Mouse (Mus musculus): ENCODE data around the gene Myo1c.

Gene Myo1c

DNA sequence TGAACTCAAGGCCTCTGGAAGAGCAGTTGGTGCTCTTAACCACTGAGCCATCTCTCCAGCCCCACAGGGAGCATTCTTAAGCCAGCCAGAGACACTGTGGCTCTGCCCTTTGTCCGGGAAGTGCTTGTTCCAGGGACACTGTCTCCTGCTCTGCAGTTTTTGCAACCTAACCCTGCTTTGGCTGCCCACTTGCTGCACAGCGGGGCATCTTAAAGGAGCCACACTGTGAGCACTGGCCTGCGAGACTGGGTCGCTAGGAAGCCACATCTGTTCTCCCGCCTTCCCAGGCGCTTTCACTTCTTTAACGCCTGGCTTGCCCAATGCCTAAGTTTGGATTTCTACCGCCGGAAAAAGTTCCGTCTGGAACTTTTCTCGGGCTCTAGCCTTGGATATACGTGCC is 65.3 kb downstream of the Myo1c start:
- no peak for DNase-seq (ENCODE audit: low spot score in 2 of 2)

DNA sequence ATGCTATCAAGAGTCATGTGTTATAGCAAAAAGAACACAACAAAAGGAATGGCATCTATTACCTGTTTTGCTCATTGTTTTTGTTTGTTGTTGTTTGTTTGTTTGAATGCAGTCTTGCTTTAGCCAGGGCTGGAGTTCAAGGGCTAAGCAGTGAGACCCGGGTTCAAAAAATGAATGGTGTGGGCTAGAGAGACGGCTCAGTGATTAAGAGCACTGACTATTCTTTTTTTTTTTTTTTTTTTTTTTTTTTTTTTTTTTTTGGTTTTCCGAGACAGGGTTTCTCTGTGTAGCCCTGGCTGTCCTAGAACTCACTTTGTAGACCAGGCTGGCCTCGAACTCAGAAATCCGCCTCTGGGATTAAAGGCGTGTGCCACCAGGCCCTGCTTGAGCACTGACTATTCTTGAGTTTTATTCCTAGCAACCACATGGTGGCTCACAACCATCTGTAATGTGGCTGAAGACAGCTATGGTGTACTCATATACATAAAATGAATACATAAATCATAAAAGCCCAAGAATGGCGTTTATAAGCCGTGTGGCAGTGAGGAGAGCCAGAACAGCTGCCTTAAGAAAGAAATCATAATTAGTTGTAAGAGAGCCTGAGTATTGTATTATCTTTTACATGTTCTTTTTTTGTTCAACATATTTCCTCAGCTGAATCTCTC is 66.5 kb downstream of the Myo1c start:
- DNase-seq (ENCODE audit: low spot score in 2 of 2), result no peak

- DNase-seq (ENCODE audit: low spot score in 2 of 2), result no peak
These were observed 72.0 kb downstream of the Myo1c start for GRCm38 (mm10) chr11:75722339-75722738.

All from cerebellum, postnatal 4 days (tissue).